Mouse (Mus musculus): ENCODE measurements around the gene Adgrl4. TPM values are rescaled to one million over a fixed set of nuclear protein-coding genes. Genes with fewer than 3 reads are reported as not detected.

Gene Adgrl4
- polyA plus RNA-seq, 1 experiment from 2014 or later = 4.8 TPM

GRCm38 (mm10) chr3:151444284-151444683 lies 6.6 kb downstream of the Adgrl4 start:
- ATAC-seq (ENCODE audit: insufficient number of reproducible peaks, low FRiP score, low TSS enrichment, low read depth) = no peak
- no peak overlapping the region for H3K4me2 ChIP-seq (ENCODE audit: low read depth, severe bottlenecking)
- H3K4me1 ChIP-seq (ENCODE audit: control insufficient read depth, insufficient read depth, low read length) = no peaks in the 10 kb centered on the region
- no peaks in the 10 kb centered on the region for H3K36me3 ChIP-seq (ENCODE audit: control insufficient read depth, insufficient read depth, low read length)
- no peaks in the 10 kb centered on the region for H3K27me3 ChIP-seq (ENCODE audit: control insufficient read depth, insufficient read depth, low read length)
- no peak overlapping the region for H3K4me3 ChIP-seq (ENCODE audit: low read depth, low read length)
- 92% methylated on average over 4 of the region's 4 CpGs for WGBS
- H3K9me3 ChIP-seq (ENCODE audit: control insufficient read depth, low read length) = no peaks in the 10 kb centered on the region
- H3K27ac ChIP-seq (replicated peaks; ENCODE audit: low read depth, low read length) = no peak overlapping the region
- H3K9ac ChIP-seq (ENCODE audit: low read length) = no peak overlapping the region
- DNase-seq (ENCODE audit: low spot score) = no peak

DNA sequence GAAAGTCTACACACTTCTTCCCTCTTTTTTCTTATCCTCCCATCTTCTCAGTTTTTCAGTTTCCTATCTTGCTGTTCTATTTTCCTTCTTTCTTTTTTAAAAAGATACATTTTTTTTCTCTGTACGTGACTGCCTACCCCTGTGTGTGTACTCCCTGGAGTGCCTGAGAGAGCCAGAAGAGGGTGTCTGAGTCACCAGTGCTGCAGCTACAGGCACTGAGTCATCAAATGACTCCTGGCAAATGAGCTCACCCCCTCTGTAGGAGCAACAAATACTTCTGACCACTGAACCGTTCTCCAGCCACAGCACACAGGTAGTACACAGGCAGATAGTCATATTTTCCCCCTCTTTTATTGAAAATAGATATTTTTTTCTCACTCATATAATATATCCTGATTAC lies 8.2 kb downstream of the Adgrl4 start:
- Histone ChIP-seq H3K9ac (ENCODE audit: low read length) (no peak overlapping the region), H3K4me1 (ENCODE audit: control insufficient read depth, insufficient read depth, low read length) (no peaks in the 10 kb centered on the region), H3K4me2 (ENCODE audit: low read depth, severe bottlenecking) (no peak overlapping the region), H3K27me3 (ENCODE audit: control insufficient read depth, insufficient read depth, low read length) (no peaks in the 10 kb centered on the region), H3K4me3 (ENCODE audit: low read depth, low read length) (no peak overlapping the region), H3K9me3 (ENCODE audit: control insufficient read depth, low read length) (no peaks in the 10 kb centered on the region), H3K36me3 (ENCODE audit: control insufficient read depth, insufficient read depth, low read length) (no peaks in the 10 kb centered on the region), H3K27ac (replicated peaks; ENCODE audit: low read depth, low read length) (no peak overlapping the region)
- no peak for DNase-seq (ENCODE audit: low spot score)
- WGBS = 66% methylated on average over 2 of the region's 2 CpGs
- no peak for ATAC-seq (ENCODE audit: insufficient number of reproducible peaks, low FRiP score, low TSS enrichment, low read depth)

GRCm38 (mm10) chr3:151454985-151455701 lies 17.5 kb downstream of the Adgrl4 start:
- 64% methylated on average over 6 of the region's 6 CpGs for WGBS
- DNase-seq (ENCODE audit: low spot score) (no peak), ATAC-seq (ENCODE audit: insufficient number of reproducible peaks, low FRiP score, low TSS enrichment, low read depth) (no peak)
- Histone ChIP-seq H3K4me2 (ENCODE audit: low read depth, severe bottlenecking) (no peak overlapping the region), H3K9me3 (ENCODE audit: control insufficient read depth, low read length) (no peaks in the 10 kb centered on the region), H3K9ac (ENCODE audit: low read length) (no peak overlapping the region), H3K4me1 (ENCODE audit: control insufficient read depth, insufficient read depth, low read length) (no peaks in the 10 kb centered on the region), H3K36me3 (ENCODE audit: control insufficient read depth, insufficient read depth, low read length) (no peaks in the 10 kb centered on the region), H3K27me3 (ENCODE audit: control insufficient read depth, insufficient read depth, low read length) (no peaks in the 10 kb centered on the region), H3K4me3 (ENCODE audit: low read depth, low read length) (no peak overlapping the region), H3K27ac (replicated peaks; ENCODE audit: low read depth, low read length) (no peak overlapping the region)

DNA sequence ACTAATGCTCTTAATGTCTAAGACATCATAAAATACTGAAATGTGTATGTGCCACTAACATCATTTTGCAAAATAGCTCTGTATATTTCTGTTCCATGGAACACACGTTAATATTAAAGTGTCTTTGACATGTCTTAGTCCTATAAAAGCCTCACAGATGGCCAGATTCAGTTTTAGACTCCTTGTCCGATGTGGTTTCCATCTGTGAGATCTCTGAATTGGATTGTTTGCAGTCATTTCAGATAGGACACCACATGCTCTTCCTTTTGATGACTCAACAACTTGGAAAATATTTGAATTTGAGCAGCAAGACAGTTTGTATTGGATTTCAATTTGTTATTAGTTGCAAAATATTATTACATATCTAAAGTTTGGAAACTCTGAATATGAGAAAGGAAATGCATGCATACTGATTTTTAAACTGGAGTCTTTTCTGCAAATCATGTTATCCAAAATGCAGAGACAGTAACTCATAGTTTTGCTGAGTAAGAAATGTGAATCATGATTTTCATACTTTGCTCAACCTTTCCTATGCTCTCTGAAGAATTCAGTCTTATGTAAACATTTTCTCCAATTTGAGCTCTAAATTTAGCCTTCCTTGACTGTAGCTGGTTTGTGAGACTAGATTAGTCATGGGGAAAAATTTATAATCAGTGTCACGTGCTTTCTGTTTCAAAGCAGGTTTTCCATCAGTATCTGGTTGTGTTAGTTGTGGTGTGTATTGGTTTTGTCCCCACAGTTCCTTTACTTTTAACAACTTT lies 21.9 kb downstream of the Adgrl4 start:
- no peaks in the 10 kb centered on the region for H3K4me1 ChIP-seq (ENCODE audit: control insufficient read depth, insufficient read depth, low read length)
- WGBS = 85% methylated on average over 3 of the region's 3 CpGs
- DNase-seq (ENCODE audit: low spot score) = no peak
- H3K4me3 ChIP-seq (ENCODE audit: low read depth, low read length) = no peak overlapping the region
- no peaks in the 10 kb centered on the region for H3K9me3 ChIP-seq (ENCODE audit: control insufficient read depth, low read length)
- ATAC-seq (ENCODE audit: insufficient number of reproducible peaks, low FRiP score, low TSS enrichment, low read depth) = no peak
- H3K36me3 ChIP-seq (ENCODE audit: control insufficient read depth, insufficient read depth, low read length) = no peaks in the 10 kb centered on the region
- no peak overlapping the region for H3K9ac ChIP-seq (ENCODE audit: low read length)
- H3K27me3 ChIP-seq (ENCODE audit: control insufficient read depth, insufficient read depth, low read length) = no peaks in the 10 kb centered on the region
- H3K27ac ChIP-seq (replicated peaks; ENCODE audit: low read depth, low read length) = no peak overlapping the region
- H3K4me2 ChIP-seq (ENCODE audit: low read depth, severe bottlenecking) = no peak overlapping the region

GRCm38 (mm10) chr3:151465215-151465614 lies 27.5 kb downstream of the Adgrl4 start:
- WGBS = 58% methylated on average over 4 of the region's 4 CpGs
- H3K4me2 ChIP-seq (ENCODE audit: low read depth, severe bottlenecking) = no peak overlapping the region
- H3K9me3 ChIP-seq (ENCODE audit: control insufficient read depth, low read length) = no peaks in the 10 kb centered on the region
- ATAC-seq (ENCODE audit: insufficient number of reproducible peaks, low FRiP score, low TSS enrichment, low read depth) = no peak
- no peak overlapping the region for H3K27ac ChIP-seq (replicated peaks; ENCODE audit: low read depth, low read length)
- no peaks in the 10 kb centered on the region for H3K4me1 ChIP-seq (ENCODE audit: control insufficient read depth, insufficient read depth, low read length)
- H3K27me3 ChIP-seq (ENCODE audit: control insufficient read depth, insufficient read depth, low read length) = no peaks in the 10 kb centered on the region
- no peak for DNase-seq (ENCODE audit: low spot score)
- no peak overlapping the region for H3K9ac ChIP-seq (ENCODE audit: low read length)
- H3K4me3 ChIP-seq (ENCODE audit: low read depth, low read length) = no peak overlapping the region
- no peaks in the 10 kb centered on the region for H3K36me3 ChIP-seq (ENCODE audit: control insufficient read depth, insufficient read depth, low read length)

- WGBS = 90% methylated on average over 4 of the region's 4 CpGs
- Histone ChIP-seq H3K4me2 (ENCODE audit: low read depth, severe bottlenecking) (no peak overlapping the region), H3K27ac (replicated peaks; ENCODE audit: low read depth, low read length) (no peak overlapping the region), H3K9ac (ENCODE audit: low read length) (no peak overlapping the region), H3K9me3 (ENCODE audit: control insufficient read depth, low read length) (no peaks in the 10 kb centered on the region), H3K27me3 (ENCODE audit: control insufficient read depth, insufficient read depth, low read length) (no peaks in the 10 kb centered on the region), H3K4me1 (ENCODE audit: control insufficient read depth, insufficient read depth, low read length) (no peaks in the 10 kb centered on the region), H3K4me3 (ENCODE audit: low read depth, low read length) (no peak overlapping the region), H3K36me3 (ENCODE audit: control insufficient read depth, insufficient read depth, low read length) (no peaks in the 10 kb centered on the region)
- ATAC-seq (ENCODE audit: insufficient number of reproducible peaks, low FRiP score, low TSS enrichment, low read depth) (no peak), DNase-seq (ENCODE audit: low spot score) (no peak)
Observed at GRCm38 (mm10) chr3:151488853-151489252, 51.2 kb downstream of the Adgrl4 start.

DNA sequence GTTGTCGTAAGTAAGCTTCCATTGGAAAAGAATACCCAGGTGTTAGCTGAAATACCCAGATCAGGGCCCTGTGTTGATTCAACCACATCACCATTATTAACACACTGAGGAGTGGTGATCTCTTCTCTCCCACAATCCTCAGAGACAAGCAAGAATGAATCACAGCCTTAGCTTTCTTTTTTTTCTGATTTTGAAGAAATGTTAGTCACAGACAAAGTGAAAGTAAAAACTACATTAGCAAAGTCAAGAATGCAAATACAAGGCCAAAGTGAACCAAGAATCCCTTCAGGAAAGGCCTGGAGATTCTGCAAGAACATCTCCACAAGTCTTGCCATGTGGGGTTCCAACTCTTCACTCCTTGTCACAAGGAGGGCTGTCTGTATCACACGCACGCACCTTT lies 67.9 kb downstream of the Adgrl4 start:
- ATAC-seq (ENCODE audit: insufficient number of reproducible peaks, low FRiP score, low TSS enrichment, low read depth) (no peak), DNase-seq (ENCODE audit: low spot score) (no peak)
- no peak overlapping the region for H3K27ac ChIP-seq (replicated peaks; ENCODE audit: low read depth, low read length)
- H3K4me1 ChIP-seq (ENCODE audit: control insufficient read depth, insufficient read depth, low read length) = no peaks in the 10 kb centered on the region
- no peak overlapping the region for H3K4me3 ChIP-seq (ENCODE audit: low read depth, low read length)
- H3K36me3 ChIP-seq (ENCODE audit: control insufficient read depth, insufficient read depth, low read length) = no peaks in the 10 kb centered on the region
- no peaks in the 10 kb centered on the region for H3K9me3 ChIP-seq (ENCODE audit: control insufficient read depth, low read length)
- H3K27me3 ChIP-seq (ENCODE audit: control insufficient read depth, insufficient read depth, low read length) = no peaks in the 10 kb centered on the region
- H3K9ac ChIP-seq (ENCODE audit: low read length) = no peak overlapping the region
- no peak overlapping the region for H3K4me2 ChIP-seq (ENCODE audit: low read depth, severe bottlenecking)
- WGBS = 94% methylated on average over 3 of the region's 3 CpGs

DNA sequence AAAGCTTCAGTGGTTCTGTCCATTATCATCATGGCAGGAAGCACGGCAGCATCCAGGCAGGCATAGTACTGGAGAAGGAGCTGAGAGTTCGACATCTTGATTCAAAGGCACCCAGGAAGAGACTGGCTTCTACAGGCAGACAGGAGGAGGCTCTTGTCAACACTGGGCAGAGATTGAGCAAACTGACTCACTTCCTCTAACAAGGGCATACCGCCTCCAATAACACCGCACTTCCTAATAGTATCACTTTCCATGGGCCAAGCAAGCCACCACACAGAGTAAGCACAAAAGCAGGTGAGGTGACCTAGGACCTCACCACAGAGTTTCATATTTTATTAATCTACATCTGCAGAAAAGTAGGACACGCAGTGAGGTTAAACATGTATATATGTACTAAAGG lies 73.5 kb downstream of the Adgrl4 start:
- ATAC-seq (ENCODE audit: insufficient number of reproducible peaks, low FRiP score, low TSS enrichment, low read depth) (no peak), DNase-seq (ENCODE audit: low spot score) (no peak)
- H3K4me2 ChIP-seq (ENCODE audit: low read depth, severe bottlenecking) = no peak overlapping the region
- H3K9ac ChIP-seq (ENCODE audit: low read length) = no peak overlapping the region
- H3K4me3 ChIP-seq (ENCODE audit: low read depth, low read length) = no peak overlapping the region
- 93% methylated on average over 5 of the region's 5 CpGs for whole genome bisulfite sequencing
- no peaks in the 10 kb centered on the region for H3K27me3 ChIP-seq (ENCODE audit: control insufficient read depth, insufficient read depth, low read length)
- H3K9me3 ChIP-seq (ENCODE audit: control insufficient read depth, low read length) = no peaks in the 10 kb centered on the region
- no peak overlapping the region for H3K27ac ChIP-seq (replicated peaks; ENCODE audit: low read depth, low read length)
- no peaks in the 10 kb centered on the region for H3K4me1 ChIP-seq (ENCODE audit: control insufficient read depth, insufficient read depth, low read length)
- H3K36me3 ChIP-seq (ENCODE audit: control insufficient read depth, insufficient read depth, low read length) = no peaks in the 10 kb centered on the region

Data from limb, embryonic 11.5 days (tissue).